Mouse (Mus musculus) left cerebral cortex, adult 2 months (tissue): Measurements from ENCODE around the gene Nadsyn1. TPM values are rescaled to one million over a fixed set of nuclear protein-coding genes. Genes with fewer than 3 reads are reported as not detected.

Experiments
- DNase-seq, 2 experiments: peaks; one replicate each; pipeline ENCODE4 v3.0.0; 2021 to 2022; ENCODE audit warnings: low spot score in 2 of 2, mixed read lengths in 1 of 2; ENCODE audit errors: extremely low spot score in 1 of 2
- H3K27ac ChIP-seq: fragments of 200-600 bp; 2 replicates; pipeline ENCODE4 v1.8.1; 2022
- H3K4me3 ChIP-seq: fragments of 200-600 bp; 2 replicates; pipeline ENCODE4 v1.8.1; 2022
- CTCF ChIP-seq: fragments of 200-600 bp; IDR thresholded peaks from 2 replicates; pipeline ENCODE4 v1.8.1; 2022; ENCODE audit warnings: antibody characterized with exemption, mild to moderate bottlenecking, moderate library complexity
- intact Hi-C: fragments of 180-260 bp; cut with DNase I; formaldehyde crosslinking; loops from one replicate; pipeline ENCODE4 v1.15.1; 2025
- total RNA-seq, 2 experiments: library from RNA; stranded (reverse); gene quantifications; 2 replicates each; pipeline ENCODE4 v1.2.3; 2021

Gene Nadsyn1
- total RNA-seq, 2 experiments from 2014 or later, result 6.4 to 7.1 TPM

DNA sequence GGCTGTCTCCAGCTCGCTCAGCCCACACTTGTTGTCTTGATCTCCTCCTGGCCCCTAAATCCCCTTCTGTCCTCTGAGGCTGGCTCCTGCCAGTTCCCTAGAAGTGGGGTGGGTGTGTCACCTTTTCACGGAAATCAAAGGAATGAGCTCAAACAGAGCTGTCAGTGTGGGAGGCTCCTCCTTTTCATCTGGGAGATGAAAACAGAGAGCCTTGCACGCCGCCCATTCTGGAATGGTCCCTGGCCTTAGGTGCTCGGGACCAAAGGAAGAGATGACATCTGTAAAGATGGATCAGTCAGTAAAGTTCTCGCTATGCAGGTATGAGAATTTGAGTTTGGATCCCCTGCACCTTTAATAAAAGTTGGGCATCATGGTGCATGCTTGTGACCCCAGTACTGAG, 55.8 kb downstream of the Nadsyn1 start, which contains the start of gene Mrgprg:
TSS of gene Mrgprg (minus strand) at position 101 of the 400 bp plus-strand sequence.
- intact Hi-C loops, result no loop called here
- no peak for TF ChIP-seq CTCF
- no peak for DNase-seq
- H3K27ac ChIP-seq, result no peak within 1 kb of the TSS
- no peak within 1 kb of the TSS for H3K4me3 ChIP-seq

DNA sequence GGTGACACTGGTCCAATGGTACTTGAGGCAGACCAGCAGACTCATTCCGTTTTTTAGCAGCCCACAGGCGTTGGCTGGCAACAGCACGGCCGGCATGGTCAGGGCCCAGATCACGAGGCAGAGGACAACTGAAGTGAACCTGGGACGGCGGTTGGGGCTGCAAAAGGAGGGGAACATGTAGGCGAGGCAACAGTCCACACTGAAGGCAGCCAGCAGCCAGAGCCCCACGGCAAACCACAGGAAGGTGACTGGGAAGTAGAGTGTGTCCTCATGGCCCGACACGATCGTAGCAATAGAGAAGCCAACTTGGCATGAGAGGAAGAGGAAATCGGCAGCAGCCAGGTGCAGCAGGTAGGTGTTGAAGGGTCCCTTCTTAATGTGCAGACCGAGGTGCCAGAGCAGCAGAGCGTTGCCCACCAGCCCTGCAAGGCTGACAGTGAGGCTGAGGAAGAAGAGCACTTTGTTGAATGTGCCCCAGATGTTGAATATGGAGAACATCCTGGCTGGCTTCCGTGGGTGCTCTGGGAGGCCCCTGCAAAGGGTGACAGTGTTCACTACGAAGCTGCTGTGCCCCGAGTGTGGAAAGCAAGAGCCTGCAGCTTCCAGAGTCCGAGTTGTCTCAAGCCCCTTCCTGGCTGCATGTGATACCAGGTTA, 57.6 kb downstream of the Nadsyn1 start:
- no peak for TF ChIP-seq CTCF
- intact Hi-C loops, result loop anchor here (1.0 to 5.0 kb wide), 3 partner anchors 59 to 293 kb away; partner anchors contain the start of genes Cars and Slc22a18
- H3K27ac ChIP-seq, result no peak overlapping the region
- no peak for DNase-seq
- H3K4me3 ChIP-seq, result no peak overlapping the region

DNA sequence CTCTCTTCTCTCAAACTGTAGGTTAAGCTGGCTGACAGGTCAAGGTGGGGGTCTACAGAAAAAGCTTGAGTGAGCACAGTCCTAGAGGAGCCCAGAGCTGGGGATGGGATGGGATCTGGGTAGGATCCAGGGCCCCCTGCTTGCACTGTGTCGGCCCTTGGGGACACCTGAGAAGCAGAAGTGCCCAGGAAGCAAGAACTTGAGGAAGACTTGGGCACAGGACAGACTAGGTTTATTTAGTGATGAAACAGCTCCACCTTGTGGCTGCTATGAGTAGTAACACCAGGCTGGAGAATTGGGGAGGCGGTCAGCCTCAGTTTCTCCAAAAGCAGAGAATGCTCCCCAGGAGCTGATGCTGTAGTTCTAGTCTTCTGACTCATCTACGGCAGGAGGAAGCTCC, 58.9 kb downstream of the Nadsyn1 start:
- Histone ChIP-seq H3K27ac (no peak overlapping the region), H3K4me3 (no peak overlapping the region)
- no peak for DNase-seq
- intact Hi-C loops, result loop anchor here (1.0 to 5.0 kb wide), 4 partner anchors 57 to 291 kb away; partner anchors contain the start of genes Cars and Slc22a18
- TF ChIP-seq CTCF, result peak; percentile 82

- Histone ChIP-seq H3K4me3 (no peak overlapping the region), H3K27ac (no peak overlapping the region)
- DNase-seq, result no peak
- TF ChIP-seq CTCF, result no peak
- intact Hi-C loops, result no loop called here
Observed at GRCm38 (mm10) chr7:143758956-143759355, 63.7 kb downstream of the Nadsyn1 start.

DNA sequence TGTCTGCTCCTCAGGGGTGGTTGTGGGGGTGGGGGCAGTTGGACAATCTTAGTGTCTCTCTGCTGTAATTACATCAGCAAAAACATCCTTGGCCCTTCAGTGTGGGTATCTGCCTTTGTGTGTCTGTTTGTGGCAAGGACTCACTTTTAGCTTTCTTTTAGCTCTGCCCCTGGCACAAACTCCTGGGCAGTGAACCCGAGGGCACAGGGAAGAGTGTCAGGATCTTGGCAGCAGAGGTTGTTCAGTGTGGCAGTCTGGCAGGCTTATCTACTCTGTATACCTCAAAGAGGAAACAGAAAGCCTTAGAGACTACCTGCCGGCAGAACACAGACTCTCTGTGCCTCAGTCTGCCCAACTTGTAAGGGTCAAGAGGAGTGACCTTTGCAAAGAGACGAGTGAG, 65.0 kb downstream of the Nadsyn1 start:
- intact Hi-C loops, result no loop called here
- TF ChIP-seq CTCF, result no peak; the same call in 1 of the 2 replicates
- no peak overlapping the region for H3K4me3 ChIP-seq
- DNase-seq, result no peak
- H3K27ac ChIP-seq, result no peak overlapping the region; the same call in 1 of the 2 replicates

DNA sequence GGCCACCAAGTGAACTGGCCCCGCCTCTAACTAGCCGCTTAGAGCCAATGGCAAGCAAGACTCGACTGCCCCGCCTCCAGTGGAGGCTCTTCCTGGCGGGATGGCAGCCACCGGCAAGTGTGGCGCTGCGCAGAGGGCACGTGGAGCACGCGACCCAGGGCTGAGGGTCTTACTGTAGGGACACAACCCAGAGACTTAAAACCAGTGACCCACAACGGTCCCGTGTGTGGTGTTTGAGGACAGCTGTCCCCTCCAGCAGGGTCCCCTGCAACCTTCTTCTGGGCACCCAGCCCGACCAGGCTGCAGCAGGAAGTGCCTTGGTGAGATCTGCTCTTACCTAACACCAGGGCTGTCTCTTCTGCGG, 65.6 kb downstream of the Nadsyn1 start:
- peak; percentile 64 to 67 for DNase-seq
- TF ChIP-seq CTCF, result no peak; the same call in 1 of the 2 replicates
- intact Hi-C loops, result no loop called here
- Histone ChIP-seq H3K27ac (peak overlapping the region; percentile 24; the same call in 1 of the 2 replicates), H3K4me3 (peak overlapping the region; percentile 32)

DNA sequence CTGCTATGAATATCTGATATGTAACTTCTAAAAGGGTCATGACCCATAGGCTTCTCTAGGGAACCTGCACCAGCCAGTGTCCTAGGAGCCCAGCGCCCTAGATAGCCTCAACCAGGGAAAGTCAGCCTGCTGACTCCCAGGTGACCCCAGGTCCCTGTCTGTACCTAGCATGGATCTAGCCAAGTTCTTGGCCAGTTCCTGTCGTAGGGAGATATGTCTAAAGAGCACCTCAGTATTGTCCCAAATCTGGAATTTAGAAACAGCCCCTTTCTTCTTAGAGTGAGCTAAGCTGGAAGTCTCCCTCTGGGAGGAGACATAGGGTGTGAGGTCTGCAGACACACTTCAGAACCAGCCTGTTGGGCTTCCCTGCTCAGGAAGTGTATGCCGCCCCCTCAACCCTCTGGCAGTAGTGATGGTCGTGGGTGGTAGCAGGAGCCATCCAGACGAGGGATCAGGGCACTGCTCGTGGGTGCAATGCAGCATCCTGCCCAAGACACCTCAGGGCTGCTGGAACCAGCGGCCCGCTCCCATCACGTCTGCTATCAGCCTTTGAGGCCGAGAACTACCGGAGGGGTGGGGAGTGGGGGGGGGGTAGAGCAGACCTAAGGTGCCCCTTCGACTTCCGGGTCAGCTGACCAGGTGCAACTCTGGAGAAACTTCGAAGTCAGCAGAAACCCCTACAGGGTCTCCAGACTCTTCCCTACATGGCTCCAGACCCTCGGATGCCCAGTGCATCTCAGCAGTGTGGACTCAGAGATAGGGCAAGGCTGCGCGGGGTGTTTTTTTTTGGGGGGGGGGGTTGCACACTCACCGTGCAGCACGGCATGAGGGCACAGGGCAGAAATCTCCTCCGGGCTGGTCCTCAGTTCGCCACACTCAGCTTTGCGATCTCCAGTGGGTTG, 66.3 kb downstream of the Nadsyn1 start, which contains the start of gene Osbpl5:
TSS of gene Osbpl5 (minus strand) at position 861 of the 902 bp plus-strand sequence.
- H3K4me3 ChIP-seq, result peak within 1 kb of the TSS; percentile 32
- DNase-seq, result peak; percentile 33 to 53
- peak within 1 kb of the TSS; percentile 24; the same call in 1 of the 2 replicates for H3K27ac ChIP-seq
- intact Hi-C loops, result no loop called here
- no peak for TF ChIP-seq CTCF

GRCm38 (mm10) chr7:143755357-143756124, 67.1 kb downstream of the Nadsyn1 start:
- Histone ChIP-seq H3K27ac (no peak overlapping the region), H3K4me3 (no peak overlapping the region)
- DNase-seq, result no peak
- intact Hi-C loops, result no loop called here
- TF ChIP-seq CTCF, result no peak

DNA sequence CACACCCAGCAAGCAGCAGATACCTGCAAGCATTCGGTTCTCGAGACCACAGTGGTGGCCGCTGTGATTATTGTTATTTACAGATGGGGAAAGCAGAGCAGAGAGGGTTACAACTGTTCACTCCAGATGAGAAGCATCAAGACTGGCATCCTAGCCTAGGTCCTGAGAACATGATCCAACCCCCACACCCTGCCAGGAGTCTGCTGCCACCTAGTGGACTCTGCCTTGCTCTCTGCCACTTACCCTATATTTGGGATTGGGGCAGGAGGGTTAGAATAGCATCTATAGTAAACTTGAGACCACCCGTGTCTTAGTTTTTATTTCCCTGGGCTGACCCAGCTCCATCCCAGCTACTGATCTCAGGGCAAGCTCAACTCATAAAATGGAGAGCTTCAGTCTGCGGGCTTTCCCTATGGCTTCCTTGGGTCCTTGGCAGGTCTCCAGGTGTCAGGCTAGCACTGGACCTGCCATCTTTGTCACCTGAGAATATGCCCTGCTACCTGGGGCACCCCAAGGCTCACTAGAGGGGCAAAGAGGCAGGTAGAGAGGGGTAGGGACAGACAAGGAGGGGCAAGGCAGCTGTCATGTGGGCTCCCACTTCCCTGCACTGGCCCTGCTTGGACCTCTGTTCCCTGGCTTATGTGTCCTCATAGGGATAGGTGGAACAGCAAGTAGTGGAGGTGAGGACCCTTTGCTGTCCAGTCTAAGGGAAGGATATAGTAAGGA, 68.5 kb downstream of the Nadsyn1 start:
- DNase-seq, result peak in 1 of 2 experiments; percentile 65
- Histone ChIP-seq H3K27ac (no peak overlapping the region), H3K4me3 (no peak overlapping the region)
- peak; percentile 85 for TF ChIP-seq CTCF
- intact Hi-C loops, result no loop called here

- DNase-seq, result no peak
- TF ChIP-seq CTCF, result no peak
- no peak overlapping the region for H3K27ac ChIP-seq
- intact Hi-C loops, result no loop called here
- H3K4me3 ChIP-seq, result no peak overlapping the region
Observed at GRCm38 (mm10) chr7:143752606-143753005, 70.0 kb downstream of the Nadsyn1 start.

GRCm38 (mm10) chr7:143752056-143752455, 70.6 kb downstream of the Nadsyn1 start:
- no peak for TF ChIP-seq CTCF
- intact Hi-C loops, result no loop called here
- no peak overlapping the region for H3K4me3 ChIP-seq
- H3K27ac ChIP-seq, result no peak overlapping the region
- no peak for DNase-seq
